10 mouse cellular contexts compared by ENCODE assay signal in the genomic region with DNA sequence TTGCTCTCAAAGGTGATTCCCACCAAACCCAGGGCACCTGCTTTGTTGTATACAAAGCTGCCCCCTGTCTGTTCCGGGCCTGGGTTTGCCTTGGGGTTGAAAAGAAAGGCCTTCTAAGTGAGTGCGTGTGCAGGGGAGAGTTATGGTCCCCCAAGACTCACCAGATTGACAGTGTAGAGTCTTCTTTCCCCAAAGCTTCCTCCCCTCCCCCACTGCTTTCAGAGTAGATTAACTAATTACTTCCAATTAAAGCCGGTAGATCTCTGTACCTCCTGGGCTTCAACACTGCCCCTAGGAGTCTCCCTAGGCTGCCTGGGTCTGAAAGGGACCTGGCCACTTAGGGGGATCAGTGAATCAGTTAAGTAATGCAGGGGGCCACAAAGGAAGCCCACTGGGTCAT. TPM values are rescaled to one million over a fixed set of nuclear protein-coding genes. Genes with fewer than 3 reads are reported as not detected.
A peak's percentile ranks its signal among the peaks of the same experiment; 100 is the strongest.
DNase-seq lines count a peak whose midpoint lies in the region; ATAC-seq and TF ChIP-seq lines count a peak whose summit lies in the region.
"Had no signal": no experiment of that assay in that cellular context is flagged by ENCODE, and none has a peak within 500 bp of the region (broad histone marks: within the 10 kb centered on the region; RNA-seq: fewer than 3 reads in every experiment).

No protein-coding gene starts in this region.

- no peak for TF ChIP-seq POLR2A in bone marrow macrophage, adult 2 months (IDR thresholded peaks at IDR 0.05; ENCODE audit: borderline replicate concordance, low read depth, low read length)

- no peaks in the 10 kb centered on the region for H3K9me3 ChIP-seq in heart, embryonic 14.5 days (ENCODE audit: control insufficient read depth, low read length)
- H3K9me3 ChIP-seq in hindbrain, embryonic 14.5 days (ENCODE audit: control insufficient read depth, low read length), result no peaks in the 10 kb centered on the region
- H3K9me3 ChIP-seq in midbrain, embryonic 13.5 days, result no peaks in the 10 kb centered on the region

- peaks cover 44 to 48% of the 10 kb centered on the region in 2 experiments for H3K4me1 ChIP-seq in heart, embryonic 14.5 days (ENCODE audit: control insufficient read depth in 2 of 2, insufficient read depth in 2 of 2, low read length in 2 of 2)
- peaks cover 28% of the 10 kb centered on the region for H3K4me1 ChIP-seq in bone marrow macrophage, adult 2 months (ENCODE audit: control insufficient read depth, insufficient read depth, low read length)
- peaks cover 32% of the 10 kb centered on the region for H3K4me1 ChIP-seq in hindbrain, embryonic 14.5 days (replicated peaks; ENCODE audit: control insufficient read depth, insufficient read depth, low read length)
- peaks cover 40% of the 10 kb centered on the region for H3K4me1 ChIP-seq in midbrain, embryonic 13.5 days (replicated peaks)

- H3K36me3 ChIP-seq in heart, embryonic 14.5 days (ENCODE audit: control insufficient read depth, insufficient read depth, low read length), result no peaks in the 10 kb centered on the region
- H3K36me3 ChIP-seq in hindbrain, embryonic 14.5 days (replicated peaks; ENCODE audit: control insufficient read depth, insufficient read depth), result no peaks in the 10 kb centered on the region
- no peaks in the 10 kb centered on the region for H3K36me3 ChIP-seq in midbrain, embryonic 13.5 days

- no peak for TF ChIP-seq CTCF in bone marrow macrophage, adult 2 months (IDR thresholded peaks at IDR 0.05; ENCODE audit: low read depth, low read length)

- ATAC-seq in heart, embryonic 14.5 days (ENCODE audit: insufficient number of reproducible peaks, insufficient read depth, low FRiP score, low read depth), result no peak
- no peak for ATAC-seq in hindbrain, embryonic 14.5 days (ENCODE audit: low FRiP score)
- ATAC-seq in midbrain, embryonic 13.5 days, result no peak

- intact Hi-C loops in left cerebral cortex, postnatal 25 days (cut with DNase I), result loop anchor here (10.0 kb wide), 1 partner anchor 430 kb away; a partner anchor contains a TSS

- H3K27me3 ChIP-seq in heart, embryonic 14.5 days (ENCODE audit: control insufficient read depth, insufficient read depth, low read length), result no peaks in the 10 kb centered on the region; the same call in 1 of the 2 replicates
- H3K27me3 ChIP-seq in hindbrain, embryonic 14.5 days (ENCODE audit: control insufficient read depth, insufficient read depth, low read length), result 0 out of 2 replicates have a peak, but pooled peaks cover 4% of the 10 kb centered on the region
- peaks cover 18% of the 10 kb centered on the region for H3K27me3 ChIP-seq in midbrain, embryonic 13.5 days

- no peak overlapping the region for H3K4me3 ChIP-seq in heart, embryonic 14.5 days (ENCODE audit: control insufficient read depth in 1 of 2, insufficient read depth in 1 of 2, low read depth in 1 of 2, low read length in 2 of 2)
- H3K4me3 ChIP-seq in bone marrow macrophage, adult 2 months (ENCODE audit: insufficient read depth, low read length), result peak overlapping the region; percentile 38
- peak overlapping the region; percentile 28 for H3K4me3 ChIP-seq in hindbrain, embryonic 14.5 days (replicated peaks; ENCODE audit: low read length)
- H3K4me3 ChIP-seq in midbrain, embryonic 13.5 days (replicated peaks), result peak overlapping the region; percentile 36; the same call in 1 of the 2 replicates

- peak overlapping the region; percentile 70 for H3K9ac ChIP-seq in heart, embryonic 14.5 days (ENCODE audit: low read length)
- peak overlapping the region; percentile 62 for H3K9ac ChIP-seq in hindbrain, embryonic 14.5 days
- peak overlapping the region; percentile 63; the same call in 1 of the 2 replicates for H3K9ac ChIP-seq in midbrain, embryonic 13.5 days (replicated peaks)

- H3K27ac ChIP-seq in heart, embryonic 14.5 days (replicated peaks in 1 of 2; ENCODE audit: control insufficient read depth in 1 of 2, insufficient read depth in 1 of 2, low read depth in 2 of 2, low read length in 2 of 2), result peak overlapping the region; percentile 28 to 92
- peak overlapping the region; percentile 19; the same call in 1 of the 2 replicates for H3K27ac ChIP-seq in bone marrow macrophage, adult 2 months (ENCODE audit: insufficient read depth, low read depth, low read length)
- H3K27ac ChIP-seq in hindbrain, embryonic 14.5 days, result peak overlapping the region; percentile 62
- peak overlapping the region; percentile 63 for H3K27ac ChIP-seq in midbrain, embryonic 13.5 days

- DNase-seq in heart, adult 9 months (ENCODE audit: low spot score in 2 of 2), result no peak
- DNase-seq in hindbrain, embryonic 14.5 days (ENCODE audit: low spot score), result no peak
- DNase-seq in frontal cortex, postnatal 36 days (ENCODE audit: low spot score in 2 of 2), result no peak
- DNase-seq in left cerebral cortex, postnatal 25 days (ENCODE audit: low spot score in 2 of 2), result no peak
- DNase-seq in cerebellum, postnatal 36 days, result no peak

- WGBS in heart, embryonic 14.5 days, result 26% methylated on average over 3 of the region's 3 CpGs
- 1% methylated on average over 3 of the region's 3 CpGs for whole genome bisulfite sequencing in hindbrain, embryonic 14.5 days
- WGBS in midbrain, embryonic 13.5 days, result 4% methylated on average over 3 of the region's 3 CpGs

- peak overlapping the region; percentile 64 for H3K4me2 ChIP-seq in heart, embryonic 14.5 days (ENCODE audit: low read length)
- peak overlapping the region; percentile 78 for H3K4me2 ChIP-seq in hindbrain, embryonic 14.5 days (replicated peaks)
- H3K4me2 ChIP-seq in midbrain, embryonic 13.5 days (replicated peaks), result peak overlapping the region; percentile 61

RNA-seq across cellular contexts. Expression of a gene that starts 0.7 kb away (rescaled TPM):
- 0.73 and 1.0 TPM in 2 replicates for polyA plus RNA-seq in heart, embryonic 14.5 days (2014; fragmentation: Nextera tagmentation; extraction: Ambion mirVana)
- polyA plus RNA-seq in bone marrow macrophage, adult 2 months (2012; ENCODE audit: insufficient read depth, insufficient read length, missing spikeins), result not detected in 2 replicates
- not detected in 2 replicates for polyA plus RNA-seq in hindbrain, embryonic 14.5 days (2014; fragmentation: Nextera tagmentation; extraction: Ambion mirVana)
- not detected in 2 replicates for polyA plus RNA-seq in midbrain, embryonic 13.5 days (2015; fragmentation: Nextera tagmentation; extraction: Ambion mirVana)
- under 1 TPM in 1 of 2 experiments, not detected in 1; 0.73 TPM for total RNA-seq in left cerebral cortex, postnatal 25 days (2021)
- total RNA-seq: common myeloid progenitor, adult 5-6 weeks; left cerebral cortex, postnatal 36 days had no signal

RNA-seq across cellular contexts. Expression of a gene that starts 47.6 kb away (rescaled TPM):
- 31.2 and 32.4 TPM in 2 replicates for polyA plus RNA-seq in heart, embryonic 14.5 days (2014; fragmentation: Nextera tagmentation; extraction: Ambion mirVana)
- polyA plus RNA-seq in bone marrow macrophage, adult 2 months (2012; ENCODE audit: insufficient read depth, insufficient read length, missing spikeins), result 20.0 and 21.2 TPM in 2 replicates
- 114 and 116 TPM in 2 replicates for polyA plus RNA-seq in hindbrain, embryonic 14.5 days (2014; fragmentation: Nextera tagmentation; extraction: Ambion mirVana)
- 124 and 133 TPM in 2 replicates for polyA plus RNA-seq in midbrain, embryonic 13.5 days (2015; fragmentation: Nextera tagmentation; extraction: Ambion mirVana)
- total RNA-seq in left cerebral cortex, postnatal 25 days (2021), result 100 to 1,000 TPM; 178 to 186 TPM

RNA-seq across cellular contexts. Expression of a gene that starts 48.2 kb away (rescaled TPM):
- polyA plus RNA-seq in heart, embryonic 14.5 days (2014; fragmentation: Nextera tagmentation; extraction: Ambion mirVana), result 148 and 155 TPM in 2 replicates
- 73.3 and 73.4 TPM in 2 replicates for polyA plus RNA-seq in bone marrow macrophage, adult 2 months (2012; ENCODE audit: insufficient read depth, insufficient read length, missing spikeins)
- 116 and 132 TPM in 2 replicates for polyA plus RNA-seq in hindbrain, embryonic 14.5 days (2014; fragmentation: Nextera tagmentation; extraction: Ambion mirVana)
- 115 and 121 TPM in 2 replicates for polyA plus RNA-seq in midbrain, embryonic 13.5 days (2015; fragmentation: Nextera tagmentation; extraction: Ambion mirVana)
- 10 to 100 TPM; 39.5 to 41.2 TPM for total RNA-seq in left cerebral cortex, postnatal 25 days (2021)

Comparison
In these comparisons a context has a peak if more than half of its experiments do, and no peak if none do; other contexts are left out.
1. H3K4me3 ChIP-seq: peak in bone marrow macrophage, adult 2 months (single experiment), hindbrain, embryonic 14.5 days (single experiment) and midbrain, embryonic 13.5 days (single experiment); none in heart, embryonic 14.5 days (0 of 2).
2. Peak in every context shown above with its lines, with median percentiles within 50 percentile points of each other: H3K27ac ChIP-seq, H3K4me2 ChIP-seq and H3K9ac ChIP-seq.